Mouse (Mus musculus): Measurements from ENCODE around the gene Rras2. TPM values are rescaled to one million over a fixed set of nuclear protein-coding genes. Genes with fewer than 3 reads are reported as not detected.

Gene Rras2
- total and polyA plus RNA-seq, 2 experiments from 2014 or later, result 37.4 to 72.8 TPM

GRCm38 (mm10) chr7:114132316-114132715 is 14.7 kb upstream of the Rras2 start:
- 28% methylated on average over 8 of the region's 8 CpGs for WGBS
- TF ChIP-seq CTCF (IDR thresholded peaks at IDR 0.05; ENCODE audit: low read depth) (no peak), EP300 (IDR thresholded peaks at IDR 0.05; ENCODE audit: low read depth) (no peak)
- H3K9me3 ChIP-seq (replicated peaks; ENCODE audit: control insufficient read depth, low read length), result no peaks in the 10 kb centered on the region; the same call in 1 of the 2 replicates
- H3K27ac ChIP-seq (ENCODE audit: low read depth), result no peak overlapping the region
- no peak for DNase-seq (ENCODE audit: low spot score)
- no peaks in the 10 kb centered on the region for H3K36me3 ChIP-seq (replicated peaks; ENCODE audit: control insufficient read depth, insufficient read depth, low read length)
- no peaks in the 10 kb centered on the region for H3K27me3 ChIP-seq (ENCODE audit: control insufficient read depth, insufficient read depth, low read length)
- 0 out of 2 replicates have a peak, but pooled peaks cover 8% of the 10 kb centered on the region for H3K4me1 ChIP-seq (ENCODE audit: control insufficient read depth, insufficient read depth)
- no peak overlapping the region for H3K4me3 ChIP-seq (ENCODE audit: low read depth, low read length)
- H3K9ac ChIP-seq (replicated peaks; ENCODE audit: low read depth, low read length), result no peak overlapping the region
- H3K4me2 ChIP-seq (ENCODE audit: low read depth, low read length), result peak overlapping the region; percentile 33; the same call in 1 of the 2 replicates
- ATAC-seq (ENCODE audit: insufficient read depth, low read depth), result peak; percentile 58

GRCm38 (mm10) chr7:114129281-114129680 is 11.7 kb upstream of the Rras2 start:
- H3K4me2 ChIP-seq (ENCODE audit: low read depth, low read length), result no peak overlapping the region
- 45% methylated on average over 2 of the region's 2 CpGs for WGBS

GRCm38 (mm10) chr7:114118180-114118579 is 599 bp upstream of the Rras2 start:
- DNase-seq (ENCODE audit: low spot score) (no peak), ATAC-seq (ENCODE audit: insufficient read depth, low read depth) (no peak)
- peak overlapping the region; percentile 89 for H3K4me2 ChIP-seq (ENCODE audit: low read depth, low read length)
- H3K4me1 ChIP-seq (ENCODE audit: control insufficient read depth, insufficient read depth), result peaks cover 21% of the 10 kb centered on the region; the same call in 1 of the 2 replicates
- TF ChIP-seq EP300 (IDR thresholded peaks at IDR 0.05; ENCODE audit: low read depth) (no peak), CTCF (IDR thresholded peaks at IDR 0.05; ENCODE audit: low read depth) (no peak)
- peak overlapping the region; percentile 90 for H3K4me3 ChIP-seq (ENCODE audit: low read depth, low read length)
- WGBS, result 45% methylated on average over 7 of the region's 7 CpGs
- no peak overlapping the region for H3K9ac ChIP-seq (replicated peaks; ENCODE audit: low read depth, low read length)
- H3K27me3 ChIP-seq (ENCODE audit: control insufficient read depth, insufficient read depth, low read length), result no peaks in the 10 kb centered on the region
- H3K36me3 ChIP-seq (replicated peaks; ENCODE audit: control insufficient read depth, insufficient read depth, low read length), result no peaks in the 10 kb centered on the region; the same call in 1 of the 2 replicates
- H3K27ac ChIP-seq (ENCODE audit: low read depth), result no peak overlapping the region
- H3K9me3 ChIP-seq (replicated peaks; ENCODE audit: control insufficient read depth, low read length), result no peaks in the 10 kb centered on the region

More at GRCm38 (mm10) chr7:114129281-114129680, 11.7 kb upstream of the Rras2 start:
- H3K36me3 ChIP-seq (replicated peaks; ENCODE audit: control insufficient read depth, insufficient read depth, low read length), result no peaks in the 10 kb centered on the region
- DNase-seq (ENCODE audit: low spot score), result no peak
- TF ChIP-seq EP300 (IDR thresholded peaks at IDR 0.05; ENCODE audit: low read depth) (no peak), CTCF (IDR thresholded peaks at IDR 0.05; ENCODE audit: low read depth) (no peak)
- H3K27me3 ChIP-seq (ENCODE audit: control insufficient read depth, insufficient read depth, low read length), result no peaks in the 10 kb centered on the region
- no peak overlapping the region for H3K9ac ChIP-seq (replicated peaks; ENCODE audit: low read depth, low read length)
- ATAC-seq (ENCODE audit: insufficient read depth, low read depth), result no peak
- no peak overlapping the region for H3K4me3 ChIP-seq (ENCODE audit: low read depth, low read length)
- 0 out of 2 replicates have a peak, but pooled peaks cover 8% of the 10 kb centered on the region for H3K4me1 ChIP-seq (ENCODE audit: control insufficient read depth, insufficient read depth)
- H3K9me3 ChIP-seq (replicated peaks; ENCODE audit: control insufficient read depth, low read length), result no peaks in the 10 kb centered on the region; the same call in 1 of the 2 replicates
- H3K27ac ChIP-seq (ENCODE audit: low read depth), result no peak overlapping the region

- H3K4me3 ChIP-seq (ENCODE audit: low read depth, low read length), result peak overlapping the region; percentile 90
- H3K4me2 ChIP-seq (ENCODE audit: low read depth, low read length), result peak overlapping the region; percentile 89
- DNase-seq (ENCODE audit: low spot score) (peak; percentile 72), ATAC-seq (ENCODE audit: insufficient read depth, low read depth) (peak; percentile 91)
- under 1% methylated on average over 38 of the region's 74 CpGs for WGBS
- no peak for TF ChIP-seq CTCF (IDR thresholded peaks at IDR 0.05; ENCODE audit: low read depth)
- H3K36me3 ChIP-seq (replicated peaks; ENCODE audit: control insufficient read depth, insufficient read depth, low read length), result no peaks in the 10 kb centered on the region; the same call in 1 of the 2 replicates
- peak overlapping the region; percentile 96 for H3K27ac ChIP-seq (ENCODE audit: low read depth)
- no peaks in the 10 kb centered on the region for H3K9me3 ChIP-seq (replicated peaks; ENCODE audit: control insufficient read depth, low read length)
- H3K27me3 ChIP-seq (ENCODE audit: control insufficient read depth, insufficient read depth, low read length), result no peaks in the 10 kb centered on the region
- peak overlapping the region; percentile 94 for H3K9ac ChIP-seq (replicated peaks; ENCODE audit: low read depth, low read length)
- H3K4me1 ChIP-seq (ENCODE audit: control insufficient read depth, insufficient read depth), result peaks cover 21% of the 10 kb centered on the region; the same call in 1 of the 2 replicates
Measured at GRCm38 (mm10) chr7:114116711-114117351, 750 bp downstream of the Rras2 start.

- Histone ChIP-seq H3K9ac (replicated peaks; ENCODE audit: low read depth, low read length) (peak overlapping the region; percentile 94; the same call in 1 of the 2 replicates), H3K9me3 (replicated peaks; ENCODE audit: control insufficient read depth, low read length) (no peaks in the 10 kb centered on the region), H3K4me3 (ENCODE audit: low read depth, low read length) (peak overlapping the region; percentile 90), H3K4me2 (ENCODE audit: low read depth, low read length) (peak overlapping the region; percentile 89), H3K27ac (ENCODE audit: low read depth) (no peak overlapping the region), H3K4me1 (ENCODE audit: control insufficient read depth, insufficient read depth) (peaks cover 21% of the 10 kb centered on the region; the same call in 1 of the 2 replicates), H3K36me3 (replicated peaks; ENCODE audit: control insufficient read depth, insufficient read depth, low read length) (no peaks in the 10 kb centered on the region; the same call in 1 of the 2 replicates), H3K27me3 (ENCODE audit: control insufficient read depth, insufficient read depth, low read length) (no peaks in the 10 kb centered on the region)
- WGBS, result 15% methylated on average over 9 of the region's 9 CpGs
- DNase-seq (ENCODE audit: low spot score) (no peak), ATAC-seq (ENCODE audit: insufficient read depth, low read depth) (no peak)
- no peak for TF ChIP-seq CTCF (IDR thresholded peaks at IDR 0.05; ENCODE audit: low read depth)
- TF ChIP-seq EP300 (IDR thresholded peaks at IDR 0.05; ENCODE audit: low read depth), result no peak
Measured at GRCm38 (mm10) chr7:114115961-114116360, 1.6 kb downstream of the Rras2 start.
